Mouse (Mus musculus): ENCODE measurements around the gene Frem2. TPM values are rescaled to one million over a fixed set of nuclear protein-coding genes. Genes with fewer than 3 reads are reported as not detected.

The Frem2 gene
- polyA plus RNA-seq (2015; fragmentation: Nextera tagmentation; extraction: Ambion mirVana): 2.1 and 2.8 TPM in 2 replicates

GRCm38 (mm10) chr3:53656878-53657561 is at the start of gene Frem2:
Gene Frem2 (minus strand): TSS chr3:53657355.

GRCm38 (mm10) chr3:53488353-53488752 is 168.8 kb downstream of the Frem2 start, which contains the start of gene Stoml3:
Gene Stoml3 (plus strand): TSS chr3:53488653.

Other genes with a start within 250 kb of the Frem2 start
- 4.7 and 5.4 TPM in 2 replicates for gene Nhlrc3, start 194.0 kb downstream of the Frem2 start, polyA plus RNA-seq (2015; fragmentation: Nextera tagmentation; extraction: Ambion mirVana)
- 8.4 and 10.6 TPM in 2 replicates for gene Proser1, start 193.7 kb downstream of the Frem2 start, polyA plus RNA-seq (2015; fragmentation: Nextera tagmentation; extraction: Ambion mirVana)
- not detected in 2 replicates for gene Stoml3, start 168.7 kb downstream of the Frem2 start, polyA plus RNA-seq (2015; fragmentation: Nextera tagmentation; extraction: Ambion mirVana)
- not detected in 2 replicates for gene Gm10985, start 187.7 kb upstream of the Frem2 start, polyA plus RNA-seq (2015; fragmentation: Nextera tagmentation; extraction: Ambion mirVana)
- 63.9 and 81.0 TPM in 2 replicates for gene Ufm1, start 206.5 kb upstream of the Frem2 start, polyA plus RNA-seq (2015; fragmentation: Nextera tagmentation; extraction: Ambion mirVana)

Data from skeletal muscle tissue, postnatal 0 days (tissue).